Mouse (Mus musculus) forebrain, embryonic 11.5 days (tissue): ENCODE measurements around the gene Castor1. TPM values are rescaled to one million over a fixed set of nuclear protein-coding genes. Genes with fewer than 3 reads are reported as not detected.

ENCODE experiments used
- ATAC-seq: fragments of 200-750 bp; cut with Nextera tagmentation; replicated peaks from 2 replicates; pipeline ENCODE4 v1.8.0; 2017; ENCODE audit warnings: moderate TSS enrichment; ENCODE audit not compliant: low FRiP score
- DNase-seq: peaks from one replicate; pipeline ENCODE4 v3.0.0-alpha.2; 2017; ENCODE audit warnings: low spot score
- H3K27ac ChIP-seq: fragments of 300-500 bp; sonication (generic); 2 replicates; pipeline ENCODE4 v1.5.1; 2014; ENCODE audit warnings: low read depth, low read length
- H3K27me3 ChIP-seq: fragments of 300-500 bp; sonication (generic); 2 replicates; pipeline ENCODE4 v1.6.1; 2014; ENCODE audit warnings: mild to moderate bottlenecking, low read length, mixed read lengths; ENCODE audit not compliant: control insufficient read depth, insufficient read depth
- H3K36me3 ChIP-seq: fragments of 300-500 bp; sonication (generic); 2 replicates; pipeline ENCODE4 v1.6.1; 2014; ENCODE audit warnings: mild to moderate bottlenecking, low read length, moderate library complexity, mixed read lengths; ENCODE audit not compliant: control insufficient read depth, insufficient read depth
- H3K4me1 ChIP-seq: fragments of 300-500 bp; sonication (generic); replicated peaks from 2 replicates; pipeline ENCODE4 v1.6.1; 2014; ENCODE audit warnings: low read length, mixed read lengths; ENCODE audit not compliant: control insufficient read depth, insufficient read depth
- H3K4me2 ChIP-seq: fragments of 300-500 bp; sonication (generic); 2 replicates; pipeline ENCODE4 v1.6.1; 2014; ENCODE audit warnings: low read depth, mild to moderate bottlenecking, low read length, moderate library complexity, mixed read lengths; ENCODE audit not compliant: severe bottlenecking
- H3K4me3 ChIP-seq: fragments of 300-500 bp; sonication (generic); 2 replicates; pipeline ENCODE4 v1.5.1; 2014; ENCODE audit warnings: low read depth, low read length
- H3K9ac ChIP-seq: fragments of 300-500 bp; sonication (generic); 2 replicates; pipeline ENCODE4 v1.6.1; 2014; ENCODE audit warnings: low read length
- H3K9me3 ChIP-seq: fragments of 300-500 bp; sonication (generic); 2 replicates; pipeline ENCODE4 v1.6.1; 2016; ENCODE audit warnings: low read length, mixed read lengths; ENCODE audit not compliant: control insufficient read depth
- WGBS: fragments of 180-500 bp; shearing (Covaris S2); extraction: QIAGEN DNeasy Blood & Tissue Kit; methylation state at CpG from one replicate; pipeline ENCODE4 v1.1.7; 2014; 5-methylcytosine and 5-hydroxymethylcytosine counted together
- polyA plus RNA-seq: library from polyadenylated mRNA; unstranded; fragments of >200 nt; fragmentation: Nextera tagmentation; extraction: Ambion mirVana; gene quantifications from 2 replicates; pipeline ENCODE4 v1.2.1, GENCODE M21; 2014

Gene Castor1
- polyA plus RNA-seq, 1 experiment from 2014 or later, result 2.5 TPM

GRCm38 (mm10) chr11:4222046-4222950 is 4.3 kb downstream of the Castor1 start:
- H3K27ac ChIP-seq, result no peak overlapping the region
- 75% methylated on average over 17 of the region's 17 CpGs for WGBS
- H3K4me2 ChIP-seq, result no peak overlapping the region
- no peaks in the 10 kb centered on the region for H3K9me3 ChIP-seq
- no peak overlapping the region for H3K9ac ChIP-seq
- no peaks in the 10 kb centered on the region for H3K36me3 ChIP-seq
- DNase-seq, result no peak
- no peak overlapping the region for H3K4me3 ChIP-seq
- H3K27me3 ChIP-seq, result peaks cover 11% of the 10 kb centered on the region
- peaks cover 6% of the 10 kb centered on the region; the same call in 1 of the 2 replicates for H3K4me1 ChIP-seq
- ATAC-seq, result no peak

DNA sequence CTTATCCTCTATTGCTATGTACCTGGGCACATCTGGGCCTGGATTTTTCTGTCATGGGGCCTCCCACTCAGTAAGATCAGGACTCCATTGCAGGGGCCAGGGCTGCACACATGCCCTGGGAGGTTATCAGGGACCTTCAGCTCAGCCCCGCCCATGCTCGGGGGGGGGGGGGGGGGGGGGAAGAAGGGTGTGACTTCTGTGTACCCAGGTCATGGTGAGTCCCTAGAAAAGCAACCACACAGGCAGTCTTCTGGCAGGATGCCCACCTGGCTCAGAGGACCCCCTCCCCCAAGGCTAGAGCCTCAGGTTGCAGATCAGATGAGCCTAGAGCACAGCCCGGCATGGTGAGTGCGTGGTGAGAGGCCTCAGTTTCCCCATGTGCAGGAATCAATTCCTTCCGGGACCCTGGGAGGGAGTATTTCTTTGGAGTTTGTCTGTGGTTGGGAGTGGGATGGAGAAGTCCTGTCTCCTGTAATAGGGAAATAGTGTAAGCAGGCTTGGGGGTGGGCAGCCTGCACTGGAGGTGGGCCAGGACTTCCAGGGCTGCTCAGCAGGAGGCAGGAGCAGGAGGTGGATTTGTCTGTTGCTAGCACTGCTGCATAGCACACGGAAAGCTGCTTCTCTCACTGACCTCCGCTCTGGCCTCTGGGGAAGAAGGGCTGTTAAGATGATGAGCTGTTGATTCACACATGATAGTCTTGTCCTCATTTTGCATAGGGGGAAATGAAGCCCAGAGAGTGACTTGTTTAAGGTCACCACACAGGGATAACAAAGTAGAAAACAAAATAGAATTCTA is 5.6 kb downstream of the Castor1 start:
- Histone ChIP-seq H3K4me1 (peaks cover 3% of the 10 kb centered on the region; the same call in 1 of the 2 replicates), H3K4me3 (no peak overlapping the region), H3K27me3 (peaks cover 8% of the 10 kb centered on the region), H3K9me3 (no peaks in the 10 kb centered on the region), H3K9ac (no peak overlapping the region), H3K4me2 (no peak overlapping the region), H3K36me3 (no peaks in the 10 kb centered on the region), H3K27ac (no peak overlapping the region)
- 37% methylated on average over 5 of the region's 7 CpGs for WGBS
- DNase-seq (no peak), ATAC-seq (no peak)

- Histone ChIP-seq H3K27me3 (peaks cover 2% of the 10 kb centered on the region; the same call in 1 of the 2 replicates), H3K4me3 (no peak overlapping the region), H3K4me1 (no peaks in the 10 kb centered on the region), H3K9me3 (no peaks in the 10 kb centered on the region), H3K27ac (no peak overlapping the region), H3K9ac (no peak overlapping the region), H3K4me2 (no peak overlapping the region), H3K36me3 (no peaks in the 10 kb centered on the region)
- no peak for ATAC-seq
- no peak for DNase-seq
- 57% methylated on average over 2 of the region's 2 CpGs for WGBS
Measured at GRCm38 (mm10) chr11:4224223-4224622, 6.2 kb downstream of the Castor1 start.

GRCm38 (mm10) chr11:4226569-4227325 is 8.7 kb downstream of the Castor1 start:
- no peak overlapping the region for H3K9ac ChIP-seq
- DNase-seq, result no peak
- H3K27me3 ChIP-seq, result no peaks in the 10 kb centered on the region
- no peak overlapping the region for H3K27ac ChIP-seq
- no peaks in the 10 kb centered on the region for H3K4me1 ChIP-seq
- no peak for ATAC-seq
- no peaks in the 10 kb centered on the region for H3K9me3 ChIP-seq
- no peaks in the 10 kb centered on the region for H3K36me3 ChIP-seq
- H3K4me2 ChIP-seq, result no peak overlapping the region
- 83% methylated on average over 5 of the region's 5 CpGs for WGBS
- no peak overlapping the region for H3K4me3 ChIP-seq

- no peaks in the 10 kb centered on the region for H3K9me3 ChIP-seq
- no peaks in the 10 kb centered on the region for H3K36me3 ChIP-seq
- H3K4me1 ChIP-seq, result no peaks in the 10 kb centered on the region
- no peak for ATAC-seq
- no peak overlapping the region for H3K4me2 ChIP-seq
- H3K4me3 ChIP-seq, result no peak overlapping the region
- no peak overlapping the region for H3K27ac ChIP-seq
- H3K9ac ChIP-seq, result no peak overlapping the region
- no peak for DNase-seq
- no peaks in the 10 kb centered on the region for H3K27me3 ChIP-seq
- 62% methylated on average over 8 of the region's 8 CpGs for WGBS
Measured at GRCm38 (mm10) chr11:4228463-4228862, 10.4 kb downstream of the Castor1 start.

DNA sequence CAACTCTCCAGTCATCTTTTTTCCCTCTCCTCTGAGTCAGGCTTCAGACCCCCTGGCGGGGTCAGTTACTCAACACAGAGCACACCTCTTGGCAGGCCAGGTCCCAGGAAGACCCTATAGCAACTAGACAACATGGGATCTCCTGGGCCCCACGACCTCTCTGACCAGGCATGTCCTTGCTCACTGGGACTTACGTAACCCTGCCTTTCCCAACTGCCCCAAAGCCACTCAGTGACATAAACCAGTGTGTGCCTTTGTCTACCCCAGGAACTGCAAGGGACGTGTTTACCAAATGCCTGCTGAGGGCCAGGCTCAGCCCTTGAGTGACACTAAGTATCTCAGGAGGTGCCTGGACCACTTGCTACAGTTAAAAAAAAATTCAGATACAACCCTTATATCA is 11.8 kb downstream of the Castor1 start:
- no peak overlapping the region for H3K4me2 ChIP-seq
- no peak overlapping the region for H3K9ac ChIP-seq
- DNase-seq (no peak), ATAC-seq (no peak)
- H3K36me3 ChIP-seq, result no peaks in the 10 kb centered on the region
- no peaks in the 10 kb centered on the region for H3K27me3 ChIP-seq
- H3K27ac ChIP-seq, result no peak overlapping the region
- 65% methylated on average over 4 of the region's 4 CpGs for WGBS
- no peak overlapping the region for H3K4me3 ChIP-seq
- no peaks in the 10 kb centered on the region for H3K4me1 ChIP-seq
- no peaks in the 10 kb centered on the region for H3K9me3 ChIP-seq

DNA sequence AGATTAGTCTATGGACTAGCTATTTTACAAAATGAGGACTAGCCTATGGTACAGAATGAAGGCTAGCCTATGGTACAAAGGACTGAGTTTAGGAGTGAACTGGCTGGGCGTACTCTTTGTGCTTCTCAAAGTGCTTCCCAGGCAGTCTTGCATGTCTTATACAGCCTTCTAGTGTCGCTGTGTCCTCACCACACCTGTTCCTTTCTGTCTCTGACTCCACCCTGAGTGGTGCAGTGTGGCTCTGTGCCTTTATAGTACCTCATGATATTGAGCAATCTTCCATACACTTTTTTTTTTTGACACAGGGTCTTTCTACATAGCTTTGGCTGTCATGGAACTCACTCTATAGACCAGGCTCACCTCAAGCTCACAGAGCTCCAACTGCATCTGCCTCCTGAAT is 13.4 kb downstream of the Castor1 start:
- H3K27ac ChIP-seq, result no peak overlapping the region
- no peaks in the 10 kb centered on the region for H3K9me3 ChIP-seq
- DNase-seq, result no peak
- no peak for ATAC-seq
- H3K4me2 ChIP-seq, result no peak overlapping the region
- H3K36me3 ChIP-seq, result no peaks in the 10 kb centered on the region
- no peaks in the 10 kb centered on the region for H3K4me1 ChIP-seq
- H3K4me3 ChIP-seq, result no peak overlapping the region
- no peaks in the 10 kb centered on the region for H3K27me3 ChIP-seq
- 89% methylated on average over 2 of the region's 2 CpGs for WGBS
- H3K9ac ChIP-seq, result no peak overlapping the region

GRCm38 (mm10) chr11:4232644-4233043 is 14.6 kb downstream of the Castor1 start:
- Histone ChIP-seq H3K4me2 (no peak overlapping the region), H3K27ac (no peak overlapping the region), H3K9me3 (no peaks in the 10 kb centered on the region), H3K9ac (no peak overlapping the region), H3K36me3 (no peaks in the 10 kb centered on the region), H3K4me3 (no peak overlapping the region), H3K27me3 (no peaks in the 10 kb centered on the region), H3K4me1 (no peaks in the 10 kb centered on the region)
- 72% methylated on average over 12 of the region's 12 CpGs for WGBS
- DNase-seq (no peak), ATAC-seq (no peak)
